Comparison of ENCODE assay signal across 26 mouse cellular contexts in the genomic region with DNA sequence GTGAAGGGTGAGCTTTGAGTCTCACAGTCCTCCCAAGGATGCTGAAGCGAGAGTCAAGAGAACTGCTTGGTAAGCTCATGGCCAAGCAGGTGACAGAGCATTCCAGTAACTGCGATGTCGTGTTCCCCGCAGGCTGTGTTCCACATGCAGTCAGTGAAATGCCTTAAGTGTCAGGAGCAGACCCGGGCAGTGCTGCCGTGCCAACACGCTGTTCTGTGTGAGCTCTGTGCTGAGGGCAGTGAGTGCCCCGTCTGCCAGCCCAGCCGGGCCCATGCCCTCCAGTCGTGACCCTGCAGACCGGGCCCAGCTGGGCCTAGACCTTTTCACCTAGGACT. TPM values are rescaled to one million over a fixed set of nuclear protein-coding genes. Genes with fewer than 3 reads are reported as not detected.
DNase-seq lines count a peak whose midpoint lies in the region; ATAC-seq and TF ChIP-seq lines count a peak whose summit lies in the region.
"Had no signal": no experiment of that assay in that cellular context is flagged by ENCODE, and none has a peak within 500 bp of the region (broad histone marks: within the 10 kb centered on the region; RNA-seq: fewer than 3 reads in every experiment).

No protein-coding gene starts in this region.

- no peak overlapping the region for H3K4me3 ChIP-seq in liver, embryonic 13.5 days (replicated peaks)
- no peak overlapping the region for H3K4me3 ChIP-seq in liver, embryonic 11.5 days (ENCODE audit: low read depth, low read length)
- no peak overlapping the region for H3K4me3 ChIP-seq in myocyte
- H3K4me3 ChIP-seq: embryonic facial prominence, embryonic 10.5 days; embryonic facial prominence, embryonic 15.5 days; forebrain, embryonic 13.5 days; heart, embryonic 15.5 days; limb, embryonic 13.5 days; liver, embryonic 15.5 days; lung, embryonic 15.5 days; neural tube, embryonic 15.5 days; stomach, embryonic 15.5 days had no signal

- no peak for TF ChIP-seq POLR2A in myocyte (IDR thresholded peaks at IDR 0.05; ENCODE audit: insufficient read length, low read depth)

- H3K27ac ChIP-seq in liver, embryonic 13.5 days = peak overlapping the region; percentile 23; the same call in 1 of the 2 replicates
- no peak overlapping the region for H3K27ac ChIP-seq in liver, embryonic 11.5 days (ENCODE audit: low read depth, low read length)
- H3K27ac ChIP-seq: embryonic facial prominence, embryonic 10.5 days; forebrain, embryonic 13.5 days; heart, embryonic 15.5 days; limb, embryonic 13.5 days; neural tube, embryonic 15.5 days; stomach, embryonic 15.5 days had no signal

- 93% methylated on average over 11 of the region's 11 CpGs for WGBS in liver, embryonic 13.5 days (ENCODE audit: insufficient replicate concordance)
- WGBS in liver, embryonic 11.5 days = 94% methylated on average over 11 of the region's 11 CpGs

- no peak overlapping the region for H3ac ChIP-seq in myocyte (ENCODE audit: control insufficient read depth, insufficient read length)

- no peak overlapping the region for H3K9ac ChIP-seq in liver, embryonic 13.5 days
- H3K9ac ChIP-seq in liver, embryonic 11.5 days (ENCODE audit: low read depth, low read length) = no peak overlapping the region
- H3K9ac ChIP-seq: embryonic facial prominence, embryonic 15.5 days; forebrain, embryonic 13.5 days; heart, embryonic 15.5 days; limb, embryonic 13.5 days; liver, embryonic 15.5 days; lung, embryonic 15.5 days; neural tube, embryonic 15.5 days; stomach, embryonic 15.5 days had no signal

- H3K4me1 ChIP-seq in liver, embryonic 13.5 days (replicated peaks) = peaks cover 47% of the 10 kb centered on the region
- H3K4me1 ChIP-seq in liver, embryonic 11.5 days (replicated peaks; ENCODE audit: control insufficient read depth, insufficient read depth, low read length) = peaks cover 29% of the 10 kb centered on the region
- H3K4me1 ChIP-seq: limb, embryonic 13.5 days; lung, embryonic 15.5 days; neural tube, embryonic 15.5 days; stomach, embryonic 15.5 days had no signal

- DNase-seq in cerebellum, adult 18-20 months = peak; percentile 27 to 43
- no peak for DNase-seq in cerebellum, adult 8-10 months
- no peak for DNase-seq in liver, embryonic 13.5 days
- no peak for DNase-seq in liver, embryonic 11.5 days (ENCODE audit: low spot score)
- DNase-seq in cerebellum, adult 9-10 months = peak; percentile 57
- DNase-seq in adrenal gland, adult 8-10 months = no peak
- DNase-seq: adrenal gland, postnatal 14 days; gastrocnemius, postnatal 14 days; kidney, adult 2 months; kidney, postnatal 36 days; lung, postnatal 4 days; midbrain, embryonic 14.5 days; retina, postnatal 1 day; right cerebral cortex, postnatal 14 days had no signal

- no peaks in the 10 kb centered on the region for H3K79me2 ChIP-seq in myocyte (ENCODE audit: control insufficient read depth, insufficient read depth)

- peaks cover 99% of the 10 kb centered on the region for H3K36me3 ChIP-seq in liver, embryonic 13.5 days
- H3K36me3 ChIP-seq in liver, embryonic 11.5 days (ENCODE audit: control insufficient read depth, insufficient read depth, low read length) = peaks cover 63% of the 10 kb centered on the region
- H3K36me3 ChIP-seq in myocyte (ENCODE audit: control insufficient read depth, insufficient read depth) = peaks cover 10% of the 10 kb centered on the region

- H3K27me3 ChIP-seq in liver, embryonic 13.5 days = no peaks in the 10 kb centered on the region
- no peaks in the 10 kb centered on the region for H3K27me3 ChIP-seq in liver, embryonic 11.5 days (replicated peaks; ENCODE audit: control insufficient read depth, insufficient read depth, low read length)
- no peaks in the 10 kb centered on the region for H3K27me3 ChIP-seq in myocyte (ENCODE audit: control insufficient read depth, insufficient read depth, insufficient read length)
- H3K27me3 ChIP-seq: embryonic facial prominence, embryonic 15.5 days; forebrain, embryonic 13.5 days; heart, embryonic 15.5 days; limb, embryonic 13.5 days; liver, embryonic 15.5 days; lung, embryonic 15.5 days; neural tube, embryonic 15.5 days; Patski; stomach, embryonic 15.5 days had no signal

- no peaks in the 10 kb centered on the region for H3K9me3 ChIP-seq in liver, embryonic 13.5 days (replicated peaks)
- no peaks in the 10 kb centered on the region for H3K9me3 ChIP-seq in liver, embryonic 11.5 days (ENCODE audit: control insufficient read depth, low read length)
- H3K9me3 ChIP-seq: embryonic facial prominence, embryonic 10.5 days; embryonic facial prominence, embryonic 15.5 days; forebrain, embryonic 13.5 days; heart, embryonic 15.5 days; limb, embryonic 13.5 days; liver, embryonic 15.5 days; lung, embryonic 15.5 days; neural tube, embryonic 15.5 days; stomach, embryonic 15.5 days had no signal

- H3K4me2 ChIP-seq in liver, embryonic 13.5 days = no peak overlapping the region
- no peak overlapping the region for H3K4me2 ChIP-seq in liver, embryonic 11.5 days
- H3K4me2 ChIP-seq in myocyte (ENCODE audit: low read depth) = no peak overlapping the region
- H3K4me2 ChIP-seq: embryonic facial prominence, embryonic 15.5 days; forebrain, embryonic 13.5 days; heart, embryonic 15.5 days; limb, embryonic 13.5 days; liver, embryonic 15.5 days; lung, embryonic 15.5 days; neural tube, embryonic 15.5 days; stomach, embryonic 15.5 days had no signal

- no peak for ATAC-seq in liver, embryonic 13.5 days (ENCODE audit: low read depth)
- ATAC-seq in liver, embryonic 11.5 days (replicated peaks; ENCODE audit: low FRiP score) = no peak
- ATAC-seq: forebrain, embryonic 13.5 days; hindbrain, embryonic 16.5 days; Patski had no signal

TF ChIP-seq in myocyte, 11 proteins besides CTCF, POLR2A, EP300 and RAD21:
- TF ChIP-seq POLR2AphosphoS2 (IDR thresholded peaks at IDR 0.05; ENCODE audit: insufficient read length, low read depth) (peak; percentile 49), USF1 (IDR thresholded peaks at IDR 0.05; ENCODE audit: low read depth) (no peak)

RNA-seq across cellular contexts. Expression of a gene that starts 18.1 kb away (rescaled TPM):
- polyA plus RNA-seq in liver, embryonic 13.5 days (2015; fragmentation: Nextera tagmentation; extraction: Ambion mirVana) = 31.6 and 32.7 TPM in 2 replicates
- polyA plus RNA-seq in liver, embryonic 11.5 days (2014; fragmentation: Nextera tagmentation; extraction: Ambion mirVana) = 44.8 and 45.3 TPM in 2 replicates
- 9.1 TPM for polyA plus RNA-seq in myocyte (2012; fragmentation: generic; extraction: Trizol)
- 1 to 10 TPM in 3 of 4 experiments, under 1 TPM in 1; 0.75 to 1.6 (median 1.4) TPM for total RNA-seq in adrenal gland, adult 8-10 months (2022)

RNA-seq across cellular contexts. Expression of a gene that starts 27.1 kb away (rescaled TPM):
- polyA plus RNA-seq in liver, embryonic 13.5 days (2015; fragmentation: Nextera tagmentation; extraction: Ambion mirVana) = 58.9 and 81.2 TPM in 2 replicates
- polyA plus RNA-seq in liver, embryonic 11.5 days (2014; fragmentation: Nextera tagmentation; extraction: Ambion mirVana) = 98.8 and 105 TPM in 2 replicates
- polyA plus RNA-seq in myocyte (2012; fragmentation: generic; extraction: Trizol) = 156 TPM
- 100 to 1,000 TPM; 194 to 199 (median 196) TPM for total RNA-seq in adrenal gland, adult 8-10 months (2022)

RNA-seq across cellular contexts. Expression of a gene that starts 29.5 kb away (rescaled TPM):
- 9.8 and 10.7 TPM in 2 replicates for polyA plus RNA-seq in liver, embryonic 13.5 days (2015; fragmentation: Nextera tagmentation; extraction: Ambion mirVana)
- 28.9 and 34.1 TPM in 2 replicates for polyA plus RNA-seq in liver, embryonic 11.5 days (2014; fragmentation: Nextera tagmentation; extraction: Ambion mirVana)
- polyA plus RNA-seq in myocyte (2012; fragmentation: generic; extraction: Trizol) = 15.3 TPM
- total RNA-seq in adrenal gland, adult 8-10 months (2022) = 10 to 100 TPM; 19.7 to 45.2 (median 29.6) TPM

RNA-seq across cellular contexts. Expression of a gene that starts 31.9 kb away (rescaled TPM):
- polyA plus RNA-seq in liver, embryonic 13.5 days (2015; fragmentation: Nextera tagmentation; extraction: Ambion mirVana) = 785 and 880 TPM in 2 replicates
- polyA plus RNA-seq in liver, embryonic 11.5 days (2014; fragmentation: Nextera tagmentation; extraction: Ambion mirVana) = 1,141 and 1,182 TPM in 2 replicates
- polyA plus RNA-seq in myocyte (2012; fragmentation: generic; extraction: Trizol) = 502 TPM
- 100 to 1,000 TPM; 302 to 413 (median 377) TPM for total RNA-seq in adrenal gland, adult 8-10 months (2022)

RNA-seq across cellular contexts. Expression of a gene that starts 47.1 kb away (rescaled TPM):
- polyA plus RNA-seq in liver, embryonic 13.5 days (2015; fragmentation: Nextera tagmentation; extraction: Ambion mirVana) = 164 and 165 TPM in 2 replicates
- polyA plus RNA-seq in liver, embryonic 11.5 days (2014; fragmentation: Nextera tagmentation; extraction: Ambion mirVana) = 299 and 304 TPM in 2 replicates
- 172 TPM for polyA plus RNA-seq in myocyte (2012; fragmentation: generic; extraction: Trizol)
- total RNA-seq in adrenal gland, adult 8-10 months (2022) = 10 to 100 TPM; 37.3 to 55.6 (median 46.4) TPM

Comparison
In these comparisons a context has a peak if more than half of its experiments do, and no peak if none do; other contexts are left out.
1. DNase-seq: peak in cerebellum, adult 18-20 months (2 of 2) and cerebellum, adult 9-10 months (single experiment); none in cerebellum, adult 8-10 months (single experiment), liver, embryonic 13.5 days (single experiment), liver, embryonic 11.5 days (single experiment) and adrenal gland, adult 8-10 months (single experiment).